Mouse (Mus musculus) heart, embryonic 15.5 days (tissue): ENCODE data around the gene Fam19a4. TPM values are rescaled to one million over a fixed set of nuclear protein-coding genes. Genes with fewer than 3 reads are reported as not detected.

ENCODE experiments used
- ATAC-seq: fragments of 200-750 bp; cut with Nextera tagmentation; replicated peaks from 2 replicates; pipeline ENCODE4 v1.8.0; 2017; ENCODE audit warnings: low read depth, moderate TSS enrichment; ENCODE audit not compliant: insufficient number of reproducible peaks, insufficient read depth, low FRiP score
- H3K27ac ChIP-seq: fragments of 300-500 bp; sonication (generic); 2 replicates; pipeline ENCODE4 v1.5.1; 2015; ENCODE audit warnings: mild to moderate bottlenecking, inconsistent platforms
- H3K27me3 ChIP-seq: fragments of 300-500 bp; sonication (generic); 2 replicates; pipeline ENCODE4 v1.6.1; 2015; ENCODE audit warnings: inconsistent platforms
- H3K36me3 ChIP-seq: fragments of 300-500 bp; sonication (generic); 2 replicates; pipeline ENCODE4 v1.6.1; 2015; ENCODE audit warnings: mild to moderate bottlenecking, inconsistent platforms
- H3K4me1 ChIP-seq: fragments of 300-500 bp; sonication (generic); replicated peaks from 2 replicates; pipeline ENCODE4 v1.6.1; 2015; ENCODE audit warnings: inconsistent platforms
- H3K4me2 ChIP-seq: fragments of 300-500 bp; sonication (generic); 2 replicates; pipeline ENCODE4 v1.6.1; 2015; ENCODE audit warnings: inconsistent platforms, mild to moderate bottlenecking, moderate library complexity
- H3K4me3 ChIP-seq: fragments of 300-500 bp; sonication (generic); 2 replicates; pipeline ENCODE4 v1.5.1; 2015; ENCODE audit warnings: mild to moderate bottlenecking, inconsistent platforms
- H3K9ac ChIP-seq: fragments of 300-500 bp; sonication (generic); 2 replicates; pipeline ENCODE4 v1.6.1; 2015; ENCODE audit warnings: mild to moderate bottlenecking, inconsistent platforms
- H3K9me3 ChIP-seq: fragments of 300-500 bp; sonication (generic); replicated peaks from 2 replicates; pipeline ENCODE4 v1.6.1; 2016; ENCODE audit warnings: inconsistent platforms
- WGBS: fragments of 180-500 bp; shearing (Covaris S2); methylation state at CpG from one replicate; pipeline ENCODE4 v1.1.7; 2015; ENCODE audit warnings: mixed read lengths; 5-methylcytosine and 5-hydroxymethylcytosine counted together
- polyA plus RNA-seq: library from polyadenylated mRNA; unstranded; fragments of >200 nt; fragmentation: Nextera tagmentation; extraction: Ambion mirVana; gene quantifications from 2 replicates; pipeline ENCODE4 v1.2.1, GENCODE M21; 2015

Fam19a4 gene
- polyA plus RNA-seq, 1 experiment from 2014 or later, result 0.10 TPM

GRCm38 (mm10) chr6:97048403-97048802 lies 11.8 kb downstream of the Fam19a4 start:
- Histone ChIP-seq H3K27me3 (peaks cover 3% of the 10 kb centered on the region; the same call in 1 of the 2 replicates), H3K9me3 (no peaks in the 10 kb centered on the region), H3K9ac (no peak overlapping the region), H3K4me2 (no peak overlapping the region), H3K27ac (no peak overlapping the region), H3K4me1 (no peaks in the 10 kb centered on the region), H3K4me3 (no peak overlapping the region), H3K36me3 (no peaks in the 10 kb centered on the region)
- no peak for ATAC-seq
- 40% methylated on average over 4 of the region's 4 CpGs for WGBS

GRCm38 (mm10) chr6:97046541-97046940 lies 13.7 kb downstream of the Fam19a4 start:
- Histone ChIP-seq H3K9ac (no peak overlapping the region), H3K4me1 (no peaks in the 10 kb centered on the region), H3K27ac (no peak overlapping the region), H3K36me3 (no peaks in the 10 kb centered on the region), H3K4me2 (no peak overlapping the region), H3K4me3 (no peak overlapping the region), H3K9me3 (no peaks in the 10 kb centered on the region), H3K27me3 (peaks cover 3% of the 10 kb centered on the region; the same call in 1 of the 2 replicates)
- 71% methylated on average over 4 of the region's 4 CpGs for WGBS
- ATAC-seq, result no peak

- 43% methylated on average over 5 of the region's 5 CpGs for WGBS
- no peaks in the 10 kb centered on the region for H3K4me1 ChIP-seq
- H3K27me3 ChIP-seq, result no peaks in the 10 kb centered on the region
- no peak overlapping the region for H3K4me2 ChIP-seq
- no peaks in the 10 kb centered on the region for H3K36me3 ChIP-seq
- H3K9ac ChIP-seq, result no peak overlapping the region
- H3K27ac ChIP-seq, result no peak overlapping the region
- H3K4me3 ChIP-seq, result no peak overlapping the region
- no peak for ATAC-seq
- H3K9me3 ChIP-seq, result no peaks in the 10 kb centered on the region
These were observed 33.0 kb downstream of the Fam19a4 start for GRCm38 (mm10) chr6:97027110-97027677.

GRCm38 (mm10) chr6:97019323-97019722 lies 40.9 kb downstream of the Fam19a4 start:
- Histone ChIP-seq H3K27ac (no peak overlapping the region), H3K9me3 (no peaks in the 10 kb centered on the region), H3K9ac (no peak overlapping the region), H3K36me3 (no peaks in the 10 kb centered on the region), H3K4me2 (no peak overlapping the region), H3K27me3 (0 out of 2 replicates have a peak, but pooled peaks cover 4% of the 10 kb centered on the region), H3K4me1 (no peaks in the 10 kb centered on the region), H3K4me3 (no peak overlapping the region)
- ATAC-seq, result no peak
- 37% methylated on average over 2 of the region's 2 CpGs for WGBS

GRCm38 (mm10) chr6:97016711-97017110 lies 43.5 kb downstream of the Fam19a4 start:
- ATAC-seq, result no peak
- no peaks in the 10 kb centered on the region for H3K9me3 ChIP-seq
- no peaks in the 10 kb centered on the region for H3K4me1 ChIP-seq
- no peak overlapping the region for H3K4me3 ChIP-seq
- no peak overlapping the region for H3K4me2 ChIP-seq
- H3K27ac ChIP-seq, result no peak overlapping the region
- 0 out of 2 replicates have a peak, but pooled peaks cover 4% of the 10 kb centered on the region for H3K27me3 ChIP-seq
- no peaks in the 10 kb centered on the region for H3K36me3 ChIP-seq
- no peak overlapping the region for H3K9ac ChIP-seq
- WGBS, result 56% methylated on average over 1 of the region's 1 CpGs

- Histone ChIP-seq H3K4me2 (no peak overlapping the region), H3K36me3 (no peaks in the 10 kb centered on the region), H3K4me3 (no peak overlapping the region), H3K9me3 (no peaks in the 10 kb centered on the region), H3K27ac (no peak overlapping the region), H3K27me3 (0 out of 2 replicates have a peak, but pooled peaks cover 4% of the 10 kb centered on the region), H3K9ac (no peak overlapping the region), H3K4me1 (no peaks in the 10 kb centered on the region)
- WGBS, result 55% methylated on average over 3 of the region's 3 CpGs
- no peak for ATAC-seq
These were observed 44.2 kb downstream of the Fam19a4 start for GRCm38 (mm10) chr6:97016018-97016417.

- Histone ChIP-seq H3K4me2 (no peak overlapping the region), H3K9ac (no peak overlapping the region), H3K4me3 (no peak overlapping the region), H3K27me3 (peaks cover 8% of the 10 kb centered on the region), H3K9me3 (no peaks in the 10 kb centered on the region), H3K36me3 (no peaks in the 10 kb centered on the region), H3K4me1 (no peaks in the 10 kb centered on the region), H3K27ac (no peak overlapping the region)
- ATAC-seq, result no peak
- 39% methylated on average over 8 of the region's 8 CpGs for WGBS
These were observed 53.6 kb downstream of the Fam19a4 start for GRCm38 (mm10) chr6:97006513-97007094.

- no peak overlapping the region for H3K4me2 ChIP-seq
- no peaks in the 10 kb centered on the region for H3K36me3 ChIP-seq
- 15% methylated on average over 11 of the region's 11 CpGs for WGBS
- no peak overlapping the region for H3K27ac ChIP-seq
- no peaks in the 10 kb centered on the region for H3K9me3 ChIP-seq
- H3K4me1 ChIP-seq, result no peaks in the 10 kb centered on the region
- H3K27me3 ChIP-seq, result peaks cover 8% of the 10 kb centered on the region
- H3K4me3 ChIP-seq, result no peak overlapping the region
- no peak overlapping the region for H3K9ac ChIP-seq
- no peak for ATAC-seq
These were observed 55.2 kb downstream of the Fam19a4 start for GRCm38 (mm10) chr6:97005038-97005437.

GRCm38 (mm10) chr6:96995556-96996159 lies 64.6 kb downstream of the Fam19a4 start:
- Histone ChIP-seq H3K27me3 (no peaks in the 10 kb centered on the region), H3K36me3 (no peaks in the 10 kb centered on the region), H3K4me3 (no peak overlapping the region), H3K9me3 (no peaks in the 10 kb centered on the region), H3K27ac (no peak overlapping the region), H3K9ac (no peak overlapping the region), H3K4me2 (no peak overlapping the region), H3K4me1 (no peaks in the 10 kb centered on the region)
- WGBS, result 86% methylated on average over 7 of the region's 7 CpGs
- ATAC-seq, result no peak

GRCm38 (mm10) chr6:96991741-96992140 lies 68.5 kb downstream of the Fam19a4 start:
- Histone ChIP-seq H3K27ac (no peak overlapping the region), H3K9me3 (no peaks in the 10 kb centered on the region), H3K36me3 (no peaks in the 10 kb centered on the region), H3K9ac (no peak overlapping the region), H3K4me3 (no peak overlapping the region), H3K4me2 (no peak overlapping the region), H3K27me3 (no peaks in the 10 kb centered on the region), H3K4me1 (no peaks in the 10 kb centered on the region)
- no peak for ATAC-seq
- WGBS, result 73% methylated on average over 1 of the region's 1 CpGs

- H3K4me3 ChIP-seq, result no peak overlapping the region
- no peak overlapping the region for H3K27ac ChIP-seq
- WGBS, result 78% methylated on average over 1 of the region's 1 CpGs
- H3K4me1 ChIP-seq, result no peaks in the 10 kb centered on the region
- no peak for ATAC-seq
- no peaks in the 10 kb centered on the region for H3K27me3 ChIP-seq
- no peaks in the 10 kb centered on the region for H3K9me3 ChIP-seq
- no peaks in the 10 kb centered on the region for H3K36me3 ChIP-seq
- H3K4me2 ChIP-seq, result no peak overlapping the region
- no peak overlapping the region for H3K9ac ChIP-seq
These were observed 82.7 kb downstream of the Fam19a4 start for GRCm38 (mm10) chr6:96977537-96977936.

GRCm38 (mm10) chr6:96944796-96945195 lies 115.4 kb downstream of the Fam19a4 start:
- Histone ChIP-seq H3K27me3 (no peaks in the 10 kb centered on the region), H3K9ac (no peak overlapping the region), H3K4me2 (no peak overlapping the region), H3K36me3 (no peaks in the 10 kb centered on the region), H3K9me3 (no peaks in the 10 kb centered on the region), H3K4me3 (no peak overlapping the region), H3K4me1 (no peaks in the 10 kb centered on the region), H3K27ac (no peak overlapping the region)
- ATAC-seq, result peak; percentile 47; the same call in 1 of the 2 replicates
- 10% methylated on average over 2 of the region's 2 CpGs for WGBS
